Mouse (Mus musculus) cerebellum, adult 11 months (tissue): ENCODE measurements around the gene Smim8.
"Not testable (repeated sequence)": the region's sequence is repeated elsewhere in the genome, so short reads cannot be mapped to it uniquely, and the experiment has no call there.

ENCODE experiments used
- DNase-seq: peaks from one replicate; pipeline ENCODE4 v3.0.0; 2022

Smim8 gene

DNA sequence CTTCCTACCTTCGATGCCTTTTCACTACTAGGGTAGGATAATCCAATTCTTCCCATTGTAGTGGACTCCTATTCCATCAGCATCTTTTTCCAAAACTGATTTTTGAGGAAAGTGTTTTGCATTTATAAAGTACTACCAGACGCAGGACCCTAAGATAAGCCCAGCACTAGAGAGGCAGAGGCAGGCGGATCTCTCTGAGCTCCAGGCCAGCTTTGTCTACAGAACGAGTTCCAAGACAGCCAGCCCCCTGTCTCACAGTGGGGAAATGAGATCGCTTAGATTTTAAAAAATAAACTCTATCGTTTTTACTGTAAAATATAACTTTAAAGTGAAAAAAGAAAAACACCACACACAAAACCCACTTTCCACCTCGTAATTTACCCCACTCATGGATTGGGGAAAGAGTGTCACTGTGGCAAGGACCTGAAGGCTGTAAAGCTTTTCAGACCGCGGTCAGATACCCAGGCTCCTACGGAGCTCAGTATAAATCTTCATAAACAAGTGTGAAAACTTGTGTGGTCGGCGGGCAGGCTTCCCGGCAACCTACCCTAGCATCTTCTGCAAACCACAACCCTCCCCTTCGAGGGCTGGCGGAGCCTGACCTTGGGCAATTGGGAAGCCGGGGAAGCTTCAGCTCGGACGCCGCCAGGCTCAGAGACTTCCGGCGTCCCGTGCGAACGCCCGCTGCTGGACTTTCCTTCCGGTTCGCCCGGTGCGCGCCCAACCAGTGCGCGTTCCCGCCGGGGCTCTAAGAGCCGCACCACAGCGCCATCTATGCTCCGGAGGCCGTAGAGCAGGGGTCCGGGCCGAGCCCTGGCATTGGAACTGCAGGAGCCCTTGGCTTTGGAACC, at the start of gene Smim8:
Smim8 (minus strand) TSS at position 747 of the 851 bp plus-strand sequence.
- DNase-seq, result peak; percentile 88

- DNase-seq, result no peak
Observed at GRCm38 (mm10) chr4:34823901-34824300, 45.7 kb upstream of the Smim8 start.

GRCm38 (mm10) chr4:34819904-34820303, 41.7 kb upstream of the Smim8 start:
- DNase-seq, result no peak

GRCm38 (mm10) chr4:34801166-34802034, 23.2 kb upstream of the Smim8 start:
- DNase-seq, result no peak

DNA sequence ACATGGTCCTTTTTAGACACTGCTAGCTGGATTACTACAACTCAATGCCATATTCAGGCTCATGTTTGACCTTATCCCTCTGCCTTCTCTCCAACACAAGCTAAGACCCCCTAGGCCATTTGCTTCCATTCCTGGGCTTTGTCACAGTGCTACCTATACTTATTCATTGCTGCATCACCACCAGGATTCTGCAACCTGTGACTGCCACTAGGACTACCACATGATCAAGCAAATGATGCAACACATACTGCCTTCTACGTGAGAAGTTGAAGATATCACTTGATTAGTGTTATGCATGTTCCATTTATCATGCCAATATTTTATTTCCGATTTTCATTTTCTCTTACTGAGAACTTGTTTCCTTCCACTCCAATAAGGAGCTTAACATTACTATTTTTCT, 19.8 kb upstream of the Smim8 start:
- no peak for DNase-seq

DNA sequence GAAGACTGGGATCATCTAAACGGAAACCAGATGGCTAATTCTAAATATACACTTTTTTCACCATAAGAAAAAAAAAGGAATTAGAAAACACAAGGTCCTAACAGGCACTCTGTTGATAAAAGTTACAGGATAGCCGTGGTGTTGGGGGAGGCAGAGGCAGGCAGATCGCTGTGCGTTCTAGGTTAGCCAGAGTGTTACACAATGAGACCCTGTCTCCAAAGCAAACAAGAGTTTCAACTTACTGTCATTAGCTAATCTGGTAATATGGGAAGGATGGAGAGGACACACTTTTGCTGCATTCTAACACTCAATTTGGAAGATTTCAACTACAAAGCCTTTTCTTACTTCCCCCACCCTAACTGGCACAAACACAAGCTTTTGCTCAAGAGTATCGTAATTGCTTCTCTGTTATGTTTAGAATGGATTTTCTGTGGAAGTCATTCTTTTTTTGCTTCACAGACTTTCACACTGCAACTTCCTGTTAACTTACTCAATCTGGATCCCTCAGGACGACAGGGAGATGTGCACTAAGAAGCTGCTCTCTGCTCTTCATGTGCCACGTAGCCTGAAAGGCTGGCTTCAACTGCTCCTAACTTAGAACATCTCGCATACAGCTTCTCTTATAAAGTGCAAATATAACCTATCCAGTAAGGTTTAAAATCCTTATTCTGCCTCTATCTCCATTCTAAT, 19.2 kb upstream of the Smim8 start:
- DNase-seq, result no peak

- no peak for DNase-seq
Observed at GRCm38 (mm10) chr4:34796294-34796693, 18.1 kb upstream of the Smim8 start.

DNA sequence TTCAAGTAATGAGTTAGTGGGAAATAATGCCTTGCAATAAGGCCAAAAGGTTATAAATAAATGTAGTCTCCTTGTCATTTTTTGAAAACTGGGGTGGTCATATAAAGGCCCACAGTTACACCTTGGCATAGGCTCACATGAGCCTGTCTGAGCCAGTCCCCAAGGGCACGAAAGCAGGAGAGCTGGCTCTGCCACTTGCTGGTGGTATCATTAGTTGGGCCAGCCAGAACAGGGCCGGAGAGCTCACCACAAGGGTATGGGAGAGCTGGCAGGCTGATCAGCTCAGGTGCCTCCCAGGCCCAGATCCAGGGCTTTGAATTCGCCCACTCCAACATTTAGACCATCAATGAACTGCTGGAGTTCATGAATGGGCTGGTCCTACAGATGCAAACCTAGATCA, 8.3 kb upstream of the Smim8 start:
- no peak for DNase-seq

DNA sequence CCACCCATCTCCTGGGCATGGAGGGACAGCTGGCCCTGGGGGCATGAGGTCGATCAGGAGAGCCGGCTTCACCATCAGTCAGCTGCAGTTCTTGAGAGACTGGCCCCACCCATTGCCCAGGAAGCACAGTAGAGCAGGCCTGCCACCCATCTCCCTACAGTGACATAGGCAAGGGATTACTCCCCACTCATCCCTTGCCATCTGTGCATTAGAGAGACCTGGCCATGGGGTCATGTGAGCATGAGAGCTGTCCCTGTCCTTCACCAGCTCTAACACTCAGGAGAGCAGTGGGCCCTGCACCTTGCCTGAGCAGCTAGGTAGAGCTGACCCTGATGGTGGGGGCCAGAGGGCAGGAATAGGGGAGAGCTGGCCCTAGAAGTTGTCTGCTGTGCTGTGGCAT, 7.4 kb upstream of the Smim8 start:
- DNase-seq, result no peak

GRCm38 (mm10) chr4:34784865-34785264, 6.6 kb upstream of the Smim8 start:
- no peak for DNase-seq

- DNase-seq, result no peak
Observed at GRCm38 (mm10) chr4:34782730-34783129, 4.5 kb upstream of the Smim8 start.

DNA sequence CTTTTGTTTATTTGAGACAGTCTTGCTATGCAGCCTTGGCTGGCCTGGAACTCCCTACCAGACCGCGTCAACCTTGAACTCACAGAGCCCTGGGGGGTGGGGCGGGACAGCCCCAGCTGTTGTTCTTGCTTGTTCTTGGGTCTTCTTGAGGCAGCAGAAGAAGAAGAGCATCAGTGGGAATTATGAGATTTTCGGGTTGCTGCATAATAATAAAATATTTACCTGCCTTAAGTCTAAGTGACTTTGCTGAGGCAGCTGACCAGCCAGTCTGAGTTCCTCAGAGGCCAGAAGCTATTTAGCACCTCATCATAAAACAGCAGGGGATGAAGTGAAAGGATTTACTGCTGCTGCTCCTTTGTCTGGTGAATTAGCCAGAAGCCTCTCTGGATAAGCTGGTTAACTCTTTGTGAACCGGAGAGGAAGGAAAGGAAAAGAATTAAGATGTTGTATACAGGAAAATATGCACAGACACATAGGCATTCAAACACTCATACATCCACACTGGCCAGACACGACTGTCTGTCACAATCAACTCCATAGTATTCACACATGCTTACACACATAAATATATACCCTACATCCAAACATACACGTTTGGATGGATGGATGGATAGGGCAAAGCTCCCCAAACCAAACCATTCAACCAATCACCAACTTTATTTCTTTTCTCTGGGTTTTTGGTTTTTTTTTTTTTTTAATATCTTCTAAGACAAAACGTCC, 6.4 kb downstream of the Smim8 start:
- no peak for DNase-seq

DNA sequence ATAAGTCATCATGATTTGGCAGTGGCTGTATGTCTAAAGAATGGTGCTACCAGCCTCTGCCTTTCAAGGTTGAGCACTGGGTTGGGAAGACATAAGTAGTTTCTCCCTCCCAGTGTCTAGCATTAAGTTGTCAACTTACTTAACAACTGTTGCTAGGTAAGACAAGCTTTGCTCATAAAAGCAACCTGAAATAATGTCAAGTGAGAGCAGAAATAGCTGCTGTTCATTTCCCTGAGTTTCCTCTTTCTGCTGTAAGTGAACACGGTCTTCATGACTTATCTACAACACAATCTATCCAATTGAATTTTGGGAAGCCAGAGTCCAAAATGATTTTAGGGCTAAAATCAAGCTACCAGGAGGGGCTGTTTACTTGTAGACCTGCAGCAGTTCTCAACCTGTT, 22.1 kb downstream of the Smim8 start, which contains the start of gene Gm136:
Gm136 (minus strand) TSS at position 101 of the 400 bp plus-strand sequence.
- no peak for DNase-seq

GRCm38 (mm10) chr4:34749236-34749635, 29.0 kb downstream of the Smim8 start:
- DNase-seq, result no peak

- no peak for DNase-seq
Observed at GRCm38 (mm10) chr4:34734461-34734860, 43.8 kb downstream of the Smim8 start.

- DNase-seq, result not testable (repeated sequence)
Observed at GRCm38 (mm10) chr4:34733415-34733814, 44.8 kb downstream of the Smim8 start.

- peak; percentile 10 for DNase-seq
Observed at GRCm38 (mm10) chr4:34729851-34730341, 48.3 kb downstream of the Smim8 start, which contains the start of gene Cfap206. Cfap206 (minus strand) TSS chr4:34730206.

DNA sequence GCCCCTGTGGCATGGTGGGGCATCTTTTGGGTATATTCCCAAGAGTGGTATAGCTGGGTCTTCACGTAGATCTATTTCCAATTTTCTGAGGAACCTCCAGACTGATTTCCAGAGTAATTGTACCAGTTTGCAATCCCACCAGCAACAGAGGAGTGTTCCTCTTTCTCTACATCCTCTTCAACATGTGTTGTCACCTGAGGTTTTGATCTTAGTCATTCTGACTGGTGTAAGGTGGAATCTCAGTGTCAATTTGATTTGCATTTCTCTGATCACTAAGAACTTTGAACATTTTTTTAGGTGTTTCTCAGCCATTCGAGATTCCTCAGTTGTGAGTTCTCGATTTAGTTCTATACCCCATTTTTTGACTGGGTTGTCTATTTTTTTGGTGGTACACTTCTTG, 52.5 kb downstream of the Smim8 start:
- DNase-seq, result not testable (repeated sequence)

GRCm38 (mm10) chr4:34724306-34724705, 53.9 kb downstream of the Smim8 start:
- no peak for DNase-seq

GRCm38 (mm10) chr4:34723186-34723585, 55.0 kb downstream of the Smim8 start:
- DNase-seq, result no peak

DNA sequence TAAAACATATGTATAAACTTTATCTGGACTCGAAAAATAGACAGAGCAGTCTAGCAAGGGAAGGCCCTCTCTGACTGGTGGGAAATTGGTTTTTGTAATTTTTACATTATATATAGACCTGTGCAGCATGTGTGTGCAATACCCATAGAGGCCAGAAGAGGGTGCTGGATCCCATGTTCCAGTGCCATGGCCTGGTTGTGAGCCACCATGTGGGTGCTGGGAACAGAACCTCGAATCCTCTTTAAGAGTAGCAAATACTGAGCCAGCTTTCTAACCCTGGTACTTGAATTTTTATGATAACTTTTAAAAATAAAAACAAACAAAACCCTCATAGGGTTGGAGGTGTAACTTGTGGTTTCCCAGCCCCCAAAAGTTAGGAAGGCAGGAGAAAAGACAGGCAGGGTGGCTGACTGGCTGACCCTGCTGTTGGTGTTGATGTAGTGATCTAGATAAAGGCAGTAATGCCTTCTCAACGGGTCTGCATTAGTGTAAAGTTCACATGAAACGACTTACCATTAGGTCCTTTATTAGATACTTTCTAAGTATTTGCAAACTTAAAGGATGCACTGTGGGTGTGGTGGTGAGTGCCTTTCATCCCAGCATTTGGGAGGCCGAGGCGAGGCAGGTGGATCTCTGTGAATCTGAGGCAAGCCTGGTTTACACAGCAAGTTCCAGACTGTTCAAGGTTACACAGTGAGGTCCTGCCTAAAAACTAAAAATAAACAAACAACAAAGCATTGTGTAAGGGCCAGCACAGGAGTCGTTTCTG, 57.9 kb downstream of the Smim8 start:
- DNase-seq, result no peak
